Mouse (Mus musculus) olfactory bulb, adult 2 months (tissue): ENCODE data around the gene Satb2. TPM values are rescaled to one million over a fixed set of nuclear protein-coding genes. Genes with fewer than 3 reads are reported as not detected.

Source experiments
- H3K27ac ChIP-seq: fragments of 200-500 bp; 2 replicates; pipeline ENCODE4 v1.5.1; 2012; ENCODE audit warnings: low read depth, low read length; ENCODE audit not compliant: insufficient read depth
- H3K4me1 ChIP-seq: fragments of 200-500 bp; 2 replicates; pipeline ENCODE4 v1.6.1; 2012; ENCODE audit warnings: low read length; ENCODE audit not compliant: control insufficient read depth, insufficient read depth
- H3K4me3 ChIP-seq: fragments of 200-500 bp; 2 replicates; pipeline ENCODE4 v1.5.1; 2012; ENCODE audit warnings: mild to moderate bottlenecking, low read depth, low read length, moderate library complexity; ENCODE audit not compliant: insufficient read depth
- CTCF ChIP-seq: fragments of 200-500 bp; IDR thresholded peaks from 2 replicates; pipeline ENCODE4 v1.5.1; 2012; ENCODE audit warnings: low read depth, mild to moderate bottlenecking, low read length, moderate library complexity; ENCODE audit not compliant: insufficient read depth
- POLR2A ChIP-seq: fragments of 200-500 bp; IDR thresholded peaks from 2 replicates; pipeline ENCODE4 v1.6.1; 2012; ENCODE audit warnings: mild to moderate bottlenecking, low read depth, low read length, moderate library complexity; ENCODE audit not compliant: insufficient read depth
- WGBS: fragments of 180-500 bp; shearing (Covaris S2); methylation state at CpG from one replicate; pipeline ENCODE4 v1.1.7; 2018; 5-methylcytosine and 5-hydroxymethylcytosine counted together
- polyA plus RNA-seq: library from polyadenylated mRNA; stranded (reverse); fragments of >200 nt; gene quantifications from 2 replicates; pipeline ENCODE4 v1.2.4, GENCODE M21; 2012; ENCODE audit warnings: low replicate concordance; ENCODE audit not compliant: missing spikeins, insufficient read depth, insufficient read length

The Satb2 gene
- polyA plus RNA-seq, 1 experiment, result not detected

DNA sequence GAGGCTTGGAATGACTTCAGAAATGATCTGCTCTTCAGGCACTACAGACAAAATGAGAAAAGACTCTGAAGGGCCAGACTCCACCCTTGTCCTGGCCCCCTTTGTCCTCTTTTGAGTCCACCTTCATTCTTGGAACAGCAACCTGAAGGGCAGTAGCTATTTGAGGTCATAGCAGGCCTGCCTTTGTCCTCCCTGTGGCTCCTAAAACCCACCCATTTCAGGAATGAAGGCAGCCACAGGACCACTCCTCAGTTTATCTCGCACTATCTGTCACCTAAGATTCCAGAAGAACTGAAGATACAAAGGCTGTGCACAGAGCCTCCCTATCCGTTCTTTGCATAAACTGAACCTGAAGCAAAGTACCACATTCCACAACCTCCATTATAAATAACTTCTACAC, 24.9 kb downstream of the Satb2 start:
- H3K27ac ChIP-seq, result no peak overlapping the region

DNA sequence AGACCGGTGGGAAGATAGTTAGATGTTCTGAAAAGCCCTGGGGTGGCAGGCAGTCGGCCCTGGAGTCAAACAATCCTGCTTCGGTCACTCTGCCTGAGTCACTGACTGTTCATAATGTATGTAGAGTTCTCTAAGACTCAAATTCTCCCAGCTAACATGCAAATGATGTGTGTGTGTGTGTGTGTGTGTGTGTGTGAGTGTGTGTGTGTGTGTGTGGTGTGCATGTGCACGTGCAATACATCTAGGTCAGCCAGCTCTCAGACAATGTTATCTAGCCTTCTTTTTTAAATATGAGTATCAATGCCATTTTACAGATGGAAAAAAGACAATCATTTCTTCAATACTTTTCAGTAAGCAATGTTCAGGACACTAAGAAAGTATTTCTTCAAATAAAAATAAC, 26.5 kb downstream of the Satb2 start:
- Histone ChIP-seq H3K27ac (no peak overlapping the region), H3K4me1 (no peaks in the 10 kb centered on the region), H3K4me3 (no peak overlapping the region)
- 79% methylated on average over 4 of the region's 4 CpGs for WGBS
- TF ChIP-seq CTCF, result no peak

More for the DNA sequence above, 24.9 kb downstream of the Satb2 start:
- 94% methylated on average over 2 of the region's 2 CpGs for WGBS
- no peak overlapping the region for H3K4me3 ChIP-seq
- TF ChIP-seq CTCF (no peak), POLR2A (no peak)
- H3K4me1 ChIP-seq, result no peaks in the 10 kb centered on the region

DNA sequence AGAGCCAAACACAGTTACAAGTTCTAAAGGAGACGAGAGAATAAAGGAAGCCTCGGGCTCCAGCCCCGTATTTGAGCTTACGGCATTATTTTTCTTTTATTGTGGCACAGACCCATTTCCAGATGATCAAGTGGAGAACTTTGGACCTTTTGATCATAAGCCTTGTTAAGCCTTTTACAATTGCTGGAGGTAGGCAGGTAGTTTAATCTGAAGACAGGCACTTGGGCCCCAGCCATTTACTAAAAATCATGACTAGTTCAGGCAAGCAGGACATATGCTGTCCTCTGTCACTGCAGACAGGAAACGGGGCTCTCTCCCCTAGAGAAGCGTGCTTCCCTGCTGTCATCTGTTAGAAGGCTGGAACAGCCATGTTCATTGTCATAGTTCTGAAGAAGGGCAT, 26.9 kb downstream of the Satb2 start:
- WGBS, result 83% methylated on average over 6 of the region's 6 CpGs
- no peak overlapping the region for H3K4me3 ChIP-seq
- TF ChIP-seq POLR2A, result no peak
- no peak for TF ChIP-seq CTCF

DNA sequence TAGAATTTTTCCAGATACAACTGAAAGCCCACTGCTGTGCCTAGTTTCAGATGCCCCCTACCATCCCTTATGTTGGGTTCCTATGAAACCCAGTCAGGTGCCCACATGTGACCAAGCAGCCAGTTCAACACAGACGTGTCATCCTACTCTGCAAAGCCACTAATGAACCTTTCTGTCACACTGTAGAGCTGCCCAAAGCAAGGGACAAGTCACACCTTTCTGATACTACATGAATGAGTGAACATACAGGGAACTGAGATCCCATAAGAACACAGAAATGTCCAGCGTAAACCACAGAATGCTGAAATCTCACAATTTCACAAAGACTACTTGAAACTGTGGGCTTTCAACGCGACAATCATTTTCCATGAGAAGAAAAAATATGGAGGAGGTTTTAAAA, 39.0 kb downstream of the Satb2 start:
- Histone ChIP-seq H3K27ac (no peak overlapping the region), H3K4me3 (no peak overlapping the region), H3K4me1 (no peaks in the 10 kb centered on the region)
- 95% methylated on average over 4 of the region's 4 CpGs for WGBS
- TF ChIP-seq POLR2A, result no peak

More for the DNA sequence above, 26.9 kb downstream of the Satb2 start:
- H3K4me1 ChIP-seq, result no peaks in the 10 kb centered on the region
- H3K27ac ChIP-seq, result no peak overlapping the region

DNA sequence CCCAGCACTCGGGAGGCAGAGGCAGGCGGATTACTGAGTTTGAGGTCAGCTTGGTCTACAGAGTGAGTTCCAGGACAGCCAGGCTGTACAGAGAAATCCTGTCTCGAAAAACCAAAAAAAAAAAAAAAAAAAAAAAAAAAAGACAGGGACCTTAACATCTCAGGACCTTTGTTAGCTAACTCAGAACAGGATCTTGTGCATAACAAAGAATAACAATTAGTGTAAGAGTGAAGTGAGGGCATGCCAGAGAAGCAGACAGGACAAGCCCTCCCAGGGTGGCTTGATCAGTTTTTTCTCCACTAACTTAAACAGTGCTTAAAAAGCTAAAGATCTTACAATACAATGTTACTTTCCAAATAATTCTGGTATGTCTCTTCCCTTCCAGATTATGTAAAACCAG, 40.0 kb downstream of the Satb2 start:
- 86% methylated on average over 3 of the region's 3 CpGs for WGBS
- Histone ChIP-seq H3K27ac (no peak overlapping the region), H3K4me3 (no peak overlapping the region), H3K4me1 (no peaks in the 10 kb centered on the region)
- no peak for TF ChIP-seq POLR2A
- TF ChIP-seq CTCF, result no peak

DNA sequence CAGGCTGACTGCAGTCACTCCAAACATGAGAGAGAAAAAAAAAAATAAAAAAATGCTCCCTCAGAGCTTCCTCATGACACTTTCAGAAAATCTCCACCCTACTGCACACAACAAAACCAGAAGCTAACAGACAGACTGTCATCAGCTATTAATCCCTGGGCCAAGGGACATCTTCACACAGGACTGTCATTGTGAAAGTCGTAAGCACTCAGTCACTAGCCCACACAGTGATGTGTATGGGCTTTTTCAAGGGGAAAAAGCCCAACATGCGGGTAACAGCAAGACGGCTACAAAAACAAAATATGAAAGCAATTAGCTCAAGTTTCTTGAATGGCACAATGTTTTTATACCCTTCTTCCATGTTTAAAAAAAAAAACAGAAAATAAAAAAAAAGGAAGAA, 41.9 kb downstream of the Satb2 start:
- WGBS, result 84% methylated on average over 3 of the region's 3 CpGs
- Histone ChIP-seq H3K27ac (no peak overlapping the region), H3K4me3 (no peak overlapping the region), H3K4me1 (no peaks in the 10 kb centered on the region)
- TF ChIP-seq POLR2A (no peak), CTCF (no peak)

DNA sequence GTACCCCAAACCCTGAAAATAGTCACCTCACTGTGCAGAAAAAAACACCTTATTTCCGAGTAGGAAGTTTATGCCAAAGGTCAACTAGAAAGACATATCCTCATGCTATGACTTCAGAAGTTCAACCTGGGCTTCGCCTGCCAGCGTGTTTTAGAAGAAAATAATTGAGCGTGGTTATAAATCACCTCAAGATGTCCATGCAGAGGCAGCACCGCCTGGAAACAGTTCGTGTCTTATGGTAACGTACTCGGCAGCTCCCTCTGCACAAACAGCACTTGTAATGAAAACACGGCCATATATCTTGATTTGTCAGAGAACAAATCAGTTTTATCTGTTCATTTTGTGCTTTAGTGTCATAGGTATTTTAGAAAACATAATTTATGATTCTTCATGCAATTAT, 44.6 kb downstream of the Satb2 start:
- H3K27ac ChIP-seq, result no peak overlapping the region
- no peak overlapping the region for H3K4me3 ChIP-seq
- 0 out of 2 replicates have a peak, but pooled peaks cover under 1% of the 10 kb centered on the region for H3K4me1 ChIP-seq
- TF ChIP-seq CTCF, result no peak
- TF ChIP-seq POLR2A, result no peak
- WGBS, result 90% methylated on average over 9 of the region's 9 CpGs

DNA sequence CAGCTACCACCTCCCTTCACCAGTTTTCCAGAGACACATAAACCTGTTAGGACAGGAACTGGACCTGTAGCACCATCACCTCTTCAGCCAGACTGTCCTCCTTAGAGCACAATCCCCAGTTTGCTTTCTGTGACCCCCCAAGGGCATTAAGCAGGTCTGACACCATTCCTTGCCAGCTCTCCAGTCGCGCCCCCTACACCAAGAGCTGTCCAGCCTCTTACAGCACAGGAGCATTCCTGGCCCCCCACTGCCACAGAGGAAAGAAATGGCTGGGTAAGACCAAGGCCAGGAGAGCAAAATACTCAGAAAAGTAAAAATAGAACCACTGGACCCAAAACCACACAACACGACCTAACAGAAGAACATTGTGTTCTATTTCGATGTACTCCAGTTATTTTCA, 48.4 kb downstream of the Satb2 start:
- H3K27ac ChIP-seq, result no peak overlapping the region
- H3K4me1 ChIP-seq, result 0 out of 2 replicates have a peak, but pooled peaks cover 3% of the 10 kb centered on the region
- H3K4me3 ChIP-seq, result no peak overlapping the region
- TF ChIP-seq POLR2A (no peak), CTCF (no peak)
- WGBS, result 85% methylated on average over 4 of the region's 4 CpGs

DNA sequence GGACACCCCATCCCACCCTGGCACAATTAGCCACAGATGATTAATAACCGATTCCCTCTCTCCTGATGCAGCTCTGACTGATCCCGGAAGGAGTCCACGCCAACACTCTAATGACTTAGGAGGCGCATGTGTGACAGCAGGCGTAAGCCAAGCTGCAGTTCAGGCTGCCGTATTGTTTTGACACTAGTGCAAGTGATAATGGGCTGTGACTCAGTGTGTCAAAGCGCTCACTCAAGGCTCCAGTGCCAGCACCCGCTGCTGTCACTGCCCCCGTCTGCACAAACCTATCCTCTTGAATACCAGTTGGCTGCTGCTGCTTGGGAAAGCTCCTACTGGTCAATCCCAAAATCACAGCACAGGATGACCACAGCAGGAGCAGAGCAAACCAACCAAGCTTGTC, 49.7 kb downstream of the Satb2 start:
- no peak overlapping the region for H3K4me3 ChIP-seq
- WGBS, result 55% methylated on average over 9 of the region's 9 CpGs
- TF ChIP-seq POLR2A (no peak), CTCF (no peak)
- H3K27ac ChIP-seq, result no peak overlapping the region
- 0 out of 2 replicates have a peak, but pooled peaks cover 3% of the 10 kb centered on the region for H3K4me1 ChIP-seq

DNA sequence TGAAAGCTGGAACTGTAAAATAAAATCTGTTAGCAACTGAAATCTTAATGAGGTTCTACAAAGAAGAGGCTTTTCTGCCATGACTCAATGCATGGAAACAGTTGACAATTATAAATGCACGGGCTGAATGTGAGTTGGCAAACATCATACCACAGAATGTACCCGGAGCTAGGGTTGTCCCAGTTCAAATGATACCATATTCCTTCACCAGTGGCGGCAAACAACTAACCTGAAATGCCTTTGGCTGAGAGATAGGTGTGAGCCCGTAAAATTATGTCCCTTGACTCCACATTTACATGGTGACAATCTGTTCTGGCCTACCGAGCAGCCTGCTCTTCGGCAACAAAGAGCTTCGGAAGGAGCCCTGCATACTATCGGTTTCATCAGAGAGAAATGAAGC, 58.0 kb downstream of the Satb2 start:
- Histone ChIP-seq H3K27ac (no peak overlapping the region), H3K4me1 (no peaks in the 10 kb centered on the region), H3K4me3 (no peak overlapping the region)
- TF ChIP-seq POLR2A, result no peak
- 85% methylated on average over 8 of the region's 8 CpGs for WGBS

DNA sequence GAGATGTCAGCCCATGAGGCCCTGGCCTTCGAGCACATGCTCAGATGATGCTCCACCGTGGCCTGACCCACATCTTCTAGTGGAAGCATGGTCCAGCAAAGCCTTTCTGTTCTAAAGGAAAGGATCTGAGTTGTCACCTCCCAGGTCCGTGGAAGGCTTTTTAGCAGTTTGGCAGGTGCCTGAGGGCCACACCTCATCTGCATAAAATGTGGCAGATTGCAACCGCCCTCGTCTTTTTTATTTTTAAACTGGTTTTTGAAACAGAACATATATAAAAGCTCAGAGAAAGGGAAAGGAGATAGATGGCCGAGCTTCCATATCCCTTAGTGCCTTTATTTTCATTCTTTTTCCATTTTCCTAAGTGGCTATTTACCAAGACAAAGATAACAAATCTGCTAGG, 64.2 kb downstream of the Satb2 start:
- no peak for TF ChIP-seq POLR2A
- no peak for TF ChIP-seq CTCF
- 89% methylated on average over 6 of the region's 6 CpGs for WGBS
- Histone ChIP-seq H3K27ac (no peak overlapping the region), H3K4me3 (no peak overlapping the region), H3K4me1 (no peaks in the 10 kb centered on the region)
